Mouse (Mus musculus): Measurements from ENCODE around the gene Mthfd2.
"Not testable (repeated sequence)": the region's sequence is repeated elsewhere in the genome, so short reads cannot be mapped to it uniquely, and the experiment has no call there.

Mthfd2 gene

GRCm38 (mm10) chr6:83325525-83326393 is at the start of gene Mthfd2, which contains the start of gene Mob1a:
Gene Mthfd2, minus strand, starts transcription at chr6:83325908.
Gene Mob1a, plus strand, starts transcription at chr6:83326016.
- DNase-seq, result peak; percentile 95 to 96

GRCm38 (mm10) chr6:83373704-83374300 is 48.1 kb upstream of the Mthfd2 start:
- no peak for DNase-seq

GRCm38 (mm10) chr6:83371350-83371749 is 45.6 kb upstream of the Mthfd2 start:
- no peak for DNase-seq

GRCm38 (mm10) chr6:83370316-83370965 is 44.7 kb upstream of the Mthfd2 start:
- no peak for DNase-seq

- DNase-seq, result no peak
These were observed 37.4 kb upstream of the Mthfd2 start for GRCm38 (mm10) chr6:83363075-83363474.

GRCm38 (mm10) chr6:83361523-83362248 is 36.0 kb upstream of the Mthfd2 start:
- DNase-seq, result no peak

GRCm38 (mm10) chr6:83357436-83357835 is 31.7 kb upstream of the Mthfd2 start:
- no peak for DNase-seq

- peak; percentile 61 to 76 for DNase-seq
These were observed 30.9 kb upstream of the Mthfd2 start for GRCm38 (mm10) chr6:83356569-83357138.

GRCm38 (mm10) chr6:83354856-83355781 is 29.4 kb upstream of the Mthfd2 start:
- DNase-seq, result peak; percentile 28 to 42

- no peak for DNase-seq
These were observed 27.1 kb upstream of the Mthfd2 start for GRCm38 (mm10) chr6:83352666-83353410.

- no peak for DNase-seq
These were observed 25.9 kb upstream of the Mthfd2 start for GRCm38 (mm10) chr6:83351490-83352160.

GRCm38 (mm10) chr6:83350851-83351405 is 25.2 kb upstream of the Mthfd2 start:
- DNase-seq, result no peak

- DNase-seq, result no peak
These were observed 24.5 kb upstream of the Mthfd2 start for GRCm38 (mm10) chr6:83350172-83350571.

- peak; percentile 83 to 91 for DNase-seq
These were observed 23.7 kb upstream of the Mthfd2 start for GRCm38 (mm10) chr6:83349274-83349958.

- no peak for DNase-seq
These were observed 23.2 kb upstream of the Mthfd2 start, which contains the start of gene Bola3 for GRCm38 (mm10) chr6:83348873-83349272. Gene Bola3, plus strand, starts transcription at chr6:83349147.

GRCm38 (mm10) chr6:83347916-83348315 is 22.2 kb upstream of the Mthfd2 start:
- DNase-seq, result no peak

GRCm38 (mm10) chr6:83345285-83345684 is 19.6 kb upstream of the Mthfd2 start:
- DNase-seq, result not testable (repeated sequence)

GRCm38 (mm10) chr6:83342957-83343356 is 17.2 kb upstream of the Mthfd2 start:
- DNase-seq, result no peak

- DNase-seq, result no peak
These were observed 15.7 kb upstream of the Mthfd2 start for GRCm38 (mm10) chr6:83341387-83341786.
